In genomic region chr1:160713887-160714286, GRCm38 (mm10) we compare ENCODE assay signal across 15 mouse cellular contexts.
"Had no signal": no experiment of that assay in that cellular context is flagged by ENCODE, and none has a peak within 500 bp of the region (broad histone marks: within the 10 kb centered on the region; RNA-seq: fewer than 3 reads in every experiment).

No protein-coding gene starts in this region.

- H3K27me3 ChIP-seq: kidney, embryonic 15.5 days; liver, embryonic 15.5 days; megakaryocyte, embryonic 14.5 days; midbrain, embryonic 12.5 days; neural tube, embryonic 13.5 days had no signal

- DNase-seq: kidney, adult 2 months; kidney, postnatal 14 days; lung, adult 2 months; lung, postnatal 4 days; right cerebral cortex, adult 18-20 months; right cerebral cortex, postnatal 25 days; thymus, postnatal 4 days had no signal

- H3K9me3 ChIP-seq: kidney, embryonic 15.5 days; limb, embryonic 10.5 days; liver, embryonic 15.5 days; megakaryocyte, embryonic 14.5 days; midbrain, embryonic 12.5 days; neural tube, embryonic 13.5 days had no signal

- H3K36me3 ChIP-seq: kidney, embryonic 15.5 days; limb, embryonic 10.5 days; midbrain, embryonic 12.5 days; neural tube, embryonic 13.5 days had no signal

- H3K9ac ChIP-seq: kidney, embryonic 15.5 days; liver, embryonic 15.5 days; midbrain, embryonic 12.5 days; neural tube, embryonic 13.5 days had no signal

- H3K4me3 ChIP-seq: kidney, embryonic 15.5 days; left cerebral cortex, adult 2 months; limb, embryonic 10.5 days; liver, embryonic 15.5 days; megakaryocyte, embryonic 14.5 days; midbrain, embryonic 12.5 days; neural tube, embryonic 13.5 days had no signal

- H3K4me2 ChIP-seq: kidney, embryonic 15.5 days; liver, embryonic 15.5 days; midbrain, embryonic 12.5 days; neural tube, embryonic 13.5 days had no signal

- H3K4me1 ChIP-seq: kidney, embryonic 15.5 days; limb, embryonic 10.5 days; midbrain, embryonic 12.5 days; neural tube, embryonic 13.5 days had no signal

- H3K27ac ChIP-seq: kidney, embryonic 15.5 days; left cerebral cortex, adult 2 months; limb, embryonic 10.5 days; liver, embryonic 15.5 days; midbrain, embryonic 12.5 days; neural tube, embryonic 13.5 days had no signal

- ATAC-seq: lung, postnatal 0 days had no signal
